9 mouse cellular contexts compared by ENCODE assay signal in the genomic region with DNA sequence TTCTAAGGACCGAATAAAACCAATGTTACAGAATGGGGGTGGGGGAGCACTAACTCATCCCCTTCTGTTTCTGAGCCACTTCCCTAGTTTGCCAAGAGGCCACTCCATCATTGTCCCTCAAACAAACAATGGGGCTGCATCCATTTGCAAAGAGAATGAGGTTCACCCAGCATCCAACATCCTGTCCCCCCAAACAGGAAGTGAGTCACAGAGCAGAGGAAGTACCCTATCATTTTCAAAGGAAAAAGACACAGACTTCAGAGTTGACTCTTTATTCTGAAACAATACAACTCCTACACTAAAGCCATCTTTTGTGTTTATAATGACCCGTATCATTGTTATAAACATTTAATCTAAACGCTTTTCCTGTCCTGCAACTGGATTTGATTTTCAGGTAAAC.
A peak's percentile ranks its signal among the peaks of the same experiment; 100 is the strongest.
DNase-seq lines count a peak whose midpoint lies in the region; ATAC-seq and TF ChIP-seq lines count a peak whose summit lies in the region.
"Had no signal": no experiment of that assay in that cellular context is flagged by ENCODE, and none has a peak within 500 bp of the region (broad histone marks: within the 10 kb centered on the region; RNA-seq: fewer than 3 reads in every experiment).

No protein-coding gene starts in this region.

- no peak overlapping the region for H3K4me3 ChIP-seq in stomach, embryonic 16.5 days (replicated peaks; ENCODE audit: low read length)
- H3K4me3 ChIP-seq in stomach, postnatal 0 days (ENCODE audit: low read depth, low read length), result no peak overlapping the region
- H3K4me3 ChIP-seq: erythroblast, embryonic 14.5 days had no signal

- no peak for TF ChIP-seq EP300 in stomach, postnatal 0 days (optimal IDR thresholded peaks at IDR 0.05)

- no peaks in the 10 kb centered on the region for H3K36me3 ChIP-seq in stomach, embryonic 16.5 days (ENCODE audit: control insufficient read depth, insufficient read depth, low read length)
- H3K36me3 ChIP-seq in stomach, postnatal 0 days (ENCODE audit: control insufficient read depth, insufficient read depth, low read length), result no peaks in the 10 kb centered on the region

- peak; percentile 41 for DNase-seq in adrenal gland, adult 2 months
- DNase-seq in adrenal gland, adult 18-20 months (ENCODE audit: low spot score in 2 of 2), result no peak
- no peak for DNase-seq in stomach, postnatal 0 days (ENCODE audit: low spot score)
- DNase-seq in kidney, postnatal 10 days, result peak; percentile 44
- DNase-seq in naive thymus-derived CD4-positive, alpha-beta T cell, adult 2 months (ENCODE audit: low read depth), result peak; percentile 51
- DNase-seq in spleen, postnatal 4 days (ENCODE audit: low spot score in 2 of 2), result no peak
- DNase-seq in layer of hippocampus, adult 18-20 months (ENCODE audit: low spot score in 2 of 2), result no peak

- H3K9ac ChIP-seq in stomach, embryonic 16.5 days (ENCODE audit: low read length), result no peak overlapping the region
- H3K9ac ChIP-seq in stomach, postnatal 0 days (ENCODE audit: low read length), result no peak overlapping the region

- 0 out of 2 replicates have a peak, but pooled peaks have one; percentile 17 for ATAC-seq in stomach, embryonic 16.5 days (ENCODE audit: insufficient read depth, low FRiP score)
- ATAC-seq in stomach, postnatal 0 days (ENCODE audit: low FRiP score, low TSS enrichment), result no peak

- no peaks in the 10 kb centered on the region for H3K27me3 ChIP-seq in stomach, embryonic 16.5 days (ENCODE audit: control insufficient read depth, insufficient read depth, low read length)
- H3K27me3 ChIP-seq in stomach, postnatal 0 days (ENCODE audit: control insufficient read depth, insufficient read depth, low read length), result no peaks in the 10 kb centered on the region

- WGBS in stomach, embryonic 16.5 days, result 55% methylated on average over 3 of the region's 3 CpGs
- 50% methylated on average over 3 of the region's 3 CpGs for WGBS in stomach, postnatal 0 days

- peaks cover 6% of the 10 kb centered on the region for H3K4me1 ChIP-seq in stomach, embryonic 16.5 days (ENCODE audit: control insufficient read depth, insufficient read depth, low read length)
- H3K4me1 ChIP-seq in stomach, postnatal 0 days (replicated peaks; ENCODE audit: control insufficient read depth, insufficient read depth), result 0 out of 2 replicates have a peak, but pooled peaks cover 5% of the 10 kb centered on the region

- no peak for TF ChIP-seq CTCF in stomach, postnatal 0 days (IDR thresholded peaks at IDR 0.05; ENCODE audit: low read depth)

- H3K27ac ChIP-seq in stomach, embryonic 16.5 days (ENCODE audit: low read length), result no peak overlapping the region
- H3K27ac ChIP-seq in stomach, postnatal 0 days (replicated peaks), result no peak overlapping the region

- H3K4me2 ChIP-seq in stomach, embryonic 16.5 days (ENCODE audit: low read depth, low read length), result no peak overlapping the region
- no peak overlapping the region for H3K4me2 ChIP-seq in stomach, postnatal 0 days (replicated peaks; ENCODE audit: low read depth)

- no peaks in the 10 kb centered on the region for H3K9me3 ChIP-seq in stomach, embryonic 16.5 days (replicated peaks; ENCODE audit: control insufficient read depth, low read length)
- H3K9me3 ChIP-seq in stomach, postnatal 0 days (ENCODE audit: control insufficient read depth, low read length), result no peaks in the 10 kb centered on the region

Comparison
In these comparisons a context has a peak if more than half of its experiments do, and no peak if none do; other contexts are left out.
1. DNase-seq: peak in adrenal gland, adult 2 months (single experiment), kidney, postnatal 10 days (single experiment) and naive thymus-derived CD4-positive, alpha-beta T cell, adult 2 months (single experiment); none in adrenal gland, adult 18-20 months (0 of 2), stomach, postnatal 0 days (single experiment), spleen, postnatal 4 days (0 of 2) and layer of hippocampus, adult 18-20 months (0 of 2).